Comparison of ENCODE assay signal across 9 mouse cellular contexts in genomic region chr7:65357538-65357937, GRCm38 (mm10).
DNase-seq lines count a peak whose midpoint lies in the region; ATAC-seq lines count a peak whose summit lies in the region.
"Had no signal": no experiment of that assay in that cellular context is flagged by ENCODE, and none has a peak within 500 bp of the region (broad histone marks: within the 10 kb centered on the region; RNA-seq: fewer than 3 reads in every experiment).

No protein-coding gene starts in this region.

- no peak for ATAC-seq in midbrain, embryonic 11.5 days (ENCODE audit: low FRiP score)

- H3K9ac ChIP-seq in midbrain, embryonic 11.5 days (ENCODE audit: low read length) = no peak overlapping the region
- H3K9ac ChIP-seq: neural tube, embryonic 12.5 days had no signal

- H3K27me3 ChIP-seq in midbrain, embryonic 11.5 days (ENCODE audit: control insufficient read depth, insufficient read depth, low read length) = no peaks in the 10 kb centered on the region
- no peaks in the 10 kb centered on the region for H3K27me3 ChIP-seq in midbrain, embryonic 10.5 days (ENCODE audit: low read depth, poor library complexity, severe bottlenecking)
- H3K27me3 ChIP-seq: neural tube, embryonic 12.5 days had no signal

- intact Hi-C loops in heart, postnatal 14 days (cut with DNase I) = no loop called here

- WGBS in midbrain, embryonic 11.5 days = 76% methylated on average over 1 of the region's 1 CpGs
- WGBS in midbrain, embryonic 10.5 days = 63% methylated on average over 1 of the region's 1 CpGs

- no peak overlapping the region for H3K4me2 ChIP-seq in midbrain, embryonic 11.5 days
- H3K4me2 ChIP-seq: neural tube, embryonic 12.5 days had no signal

- no peaks in the 10 kb centered on the region for H3K9me3 ChIP-seq in midbrain, embryonic 11.5 days (ENCODE audit: control insufficient read depth, low read length)
- no peaks in the 10 kb centered on the region for H3K9me3 ChIP-seq in midbrain, embryonic 10.5 days (replicated peaks)
- H3K9me3 ChIP-seq: neural tube, embryonic 12.5 days had no signal

- DNase-seq in midbrain, embryonic 11.5 days (ENCODE audit: low spot score, missing footprints) = peak; percentile 39
- DNase-seq in midbrain, embryonic 10.5 days (ENCODE audit: low spot score) = no peak
- DNase-seq in cerebellum, postnatal 36 days = peak; percentile 9 to 21
- peak; percentile 42 to 60 for DNase-seq in heart, postnatal 14 days
- peak; percentile 51 to 58 for DNase-seq in layer of hippocampus, postnatal 36 days
- peak; percentile 14 for DNase-seq in retina, postnatal 7 days (ENCODE audit: low read depth, low spot score)
- DNase-seq in urinary bladder, adult 18-20 months (ENCODE audit: low spot score in 2 of 2) = no peak
- no peak for DNase-seq in thymus, postnatal 36 days

- H3K4me1 ChIP-seq in midbrain, embryonic 11.5 days (ENCODE audit: control insufficient read depth, insufficient read depth, low read length) = peaks cover 3% of the 10 kb centered on the region
- H3K4me1 ChIP-seq in midbrain, embryonic 10.5 days = peaks cover 18% of the 10 kb centered on the region

- no peak overlapping the region for H3K27ac ChIP-seq in midbrain, embryonic 11.5 days (ENCODE audit: low read depth, low read length)
- no peak overlapping the region for H3K27ac ChIP-seq in midbrain, embryonic 10.5 days (replicated peaks)
- H3K27ac ChIP-seq: neural tube, embryonic 12.5 days had no signal

- H3K36me3 ChIP-seq in midbrain, embryonic 11.5 days (ENCODE audit: control insufficient read depth, insufficient read depth, low read length) = no peaks in the 10 kb centered on the region
- 0 out of 2 replicates have a peak, but pooled peaks cover 3% of the 10 kb centered on the region for H3K36me3 ChIP-seq in midbrain, embryonic 10.5 days
- H3K36me3 ChIP-seq: neural tube, embryonic 12.5 days had no signal

- H3K4me3 ChIP-seq in midbrain, embryonic 11.5 days (ENCODE audit: low read depth, low read length) = no peak overlapping the region
- H3K4me3 ChIP-seq in midbrain, embryonic 10.5 days = no peak overlapping the region
- H3K4me3 ChIP-seq: neural tube, embryonic 12.5 days had no signal

Comparison
In these comparisons a context has a peak if more than half of its experiments do, and no peak if none do; other contexts are left out.
1. DNase-seq: peak in midbrain, embryonic 11.5 days (single experiment), cerebellum, postnatal 36 days (2 of 2), heart, postnatal 14 days (2 of 2), layer of hippocampus, postnatal 36 days (2 of 2) and retina, postnatal 7 days (single experiment); none in midbrain, embryonic 10.5 days (single experiment), urinary bladder, adult 18-20 months (0 of 2) and thymus, postnatal 36 days (0 of 2).